Mouse (Mus musculus) liver, embryonic 14.5 days (tissue): Measurements from ENCODE around the gene Trip12. TPM values are rescaled to one million over a fixed set of nuclear protein-coding genes. Genes with fewer than 3 reads are reported as not detected.

ENCODE experiments used
- ATAC-seq: fragments of 200-750 bp; cut with Nextera tagmentation; 2 replicates; pipeline ENCODE4 v1.8.0; 2017; ENCODE audit warnings: moderate number of reproducible peaks, mild to moderate bottlenecking, moderate library complexity; ENCODE audit not compliant: insufficient read depth
- DNase-seq, 3 experiments: peaks; one replicate each; pipeline ENCODE4 v3.0.0-alpha.2; 2012 to 2013; ENCODE audit warnings: low read depth in 3 of 3, low spot score in 3 of 3
- H3K27ac ChIP-seq: fragments of 300-500 bp; sonication (generic); 2 replicates; pipeline ENCODE4 v1.5.1; 2014; ENCODE audit warnings: moderate library complexity, mild to moderate bottlenecking, control low read depth, inconsistent platforms
- H3K27me3 ChIP-seq: fragments of 300-500 bp; sonication (generic); 2 replicates; pipeline ENCODE4 v1.6.1; 2014; ENCODE audit warnings: mild to moderate bottlenecking, low read length, moderate library complexity; ENCODE audit not compliant: control insufficient read depth, insufficient read depth
- H3K36me3 ChIP-seq: fragments of 300-500 bp; sonication (generic); replicated peaks from 2 replicates; pipeline ENCODE4 v1.6.1; 2014; ENCODE audit warnings: low read depth; ENCODE audit not compliant: control insufficient read depth, insufficient read depth
- H3K4me1 ChIP-seq, 2 experiments: fragments of 200-500 bp in 1 of 2; fragments of 300-500 bp in 1 of 2; sonication (generic) in 1 of 2; replicated peaks; 2 replicates each; pipeline ENCODE4 v1.6.1; 2012 to 2014; ENCODE audit warnings: antibody characterized with exemption in 1 of 2, inconsistent platforms in 1 of 2, low read length in 1 of 2; ENCODE audit not compliant: control insufficient read depth in 2 of 2, insufficient read depth in 2 of 2
- H3K4me2 ChIP-seq: fragments of 300-500 bp; sonication (generic); 2 replicates; pipeline ENCODE4 v1.6.1; 2014; ENCODE audit warnings: low read depth, mild to moderate bottlenecking, control low read depth, moderate library complexity
- H3K4me3 ChIP-seq, 2 experiments: fragments of 200-500 bp in 1 of 2; fragments of 300-500 bp in 1 of 2; sonication (generic) in 1 of 2; 2 replicates each; pipeline ENCODE4 v1.5.1; 2012 to 2014; ENCODE audit warnings: low read depth in 2 of 2, low read length in 2 of 2, mild to moderate bottlenecking in 2 of 2, control low read depth in 1 of 2, inconsistent platforms in 1 of 2, moderate library complexity in 1 of 2; ENCODE audit not compliant: insufficient read depth in 1 of 2
- H3K9ac ChIP-seq: fragments of 300-500 bp; sonication (generic); replicated peaks from 2 replicates; pipeline ENCODE4 v1.6.1; 2014; ENCODE audit warnings: mild to moderate bottlenecking, control low read depth, moderate library complexity
- H3K9me3 ChIP-seq: fragments of 300-500 bp; sonication (generic); 2 replicates; pipeline ENCODE4 v1.6.1; 2016; ENCODE audit warnings: low read length, mixed read lengths; ENCODE audit not compliant: control insufficient read depth
- CTCF ChIP-seq: IDR thresholded peaks from 2 replicates; pipeline ENCODE4 v1.5.1; 2016; ENCODE audit warnings: antibody characterized with exemption, low read depth, control low read depth
- EP300 ChIP-seq: IDR thresholded peaks from 2 replicates; pipeline ENCODE4 v1.6.1; 2016; ENCODE audit warnings: antibody characterized with exemption, low read depth
- WGBS: fragments of 180-500 bp; shearing (Covaris S2); extraction: QIAGEN DNeasy Blood & Tissue Kit; methylation state at CpG from one replicate; pipeline ENCODE4 v1.1.7; 2014; ENCODE audit not compliant: insufficient replicate concordance; 5-methylcytosine and 5-hydroxymethylcytosine counted together
- polyA plus RNA-seq, 2 experiments: library from polyadenylated mRNA; depleted of rRNA in 1 of 2; stranded (reverse) in 1 of 2; unstranded in 1 of 2; fragments of >200 nt; fragmentation: Nextera tagmentation in 1 of 2; extraction: Ambion mirVana in 1 of 2; gene quantifications; 2 replicates each; pipeline versions ENCODE4 v1.2.1 to v1.2.3; 2012 to 2014

Trip12 gene
- polyA plus RNA-seq, 2 experiments, result 27.9 to 34.5 TPM

GRCm38 (mm10) chr1:84861255-84861630 lies 20.9 kb upstream of the Trip12 start:
- WGBS, result 64% methylated on average over 1 of the region's 1 CpGs
- H3K4me2 ChIP-seq, result peak overlapping the region; percentile 1; the same call in 1 of the 2 replicates
- no peak for TF ChIP-seq CTCF
- no peak for TF ChIP-seq EP300
- no peak overlapping the region for H3K27ac ChIP-seq
- H3K9me3 ChIP-seq, result no peaks in the 10 kb centered on the region
- no peaks in the 10 kb centered on the region for H3K36me3 ChIP-seq
- no peak overlapping the region for H3K9ac ChIP-seq
- peaks cover 15 to 18% of the 10 kb centered on the region in 2 experiments for H3K4me1 ChIP-seq
- DNase-seq (no peak), ATAC-seq (no peak)
- no peaks in the 10 kb centered on the region for H3K27me3 ChIP-seq
- H3K4me3 ChIP-seq, result no peak overlapping the region

GRCm38 (mm10) chr1:84860360-84861254 lies 20.3 kb upstream of the Trip12 start:
- H3K36me3 ChIP-seq, result no peaks in the 10 kb centered on the region
- H3K4me2 ChIP-seq, result peak overlapping the region; percentile 29
- peaks cover 15 to 18% of the 10 kb centered on the region in 2 experiments for H3K4me1 ChIP-seq
- WGBS, result 49% methylated on average over 10 of the region's 10 CpGs
- H3K4me3 ChIP-seq, result no peak overlapping the region
- peak; percentile 75 for ATAC-seq
- H3K27me3 ChIP-seq, result no peaks in the 10 kb centered on the region
- H3K27ac ChIP-seq, result no peak overlapping the region
- H3K9me3 ChIP-seq, result no peaks in the 10 kb centered on the region
- H3K9ac ChIP-seq, result no peak overlapping the region
- TF ChIP-seq EP300, result no peak
- TF ChIP-seq CTCF, result no peak
- DNase-seq, result no peak

GRCm38 (mm10) chr1:84859597-84859996 lies 19.3 kb upstream of the Trip12 start:
- Histone ChIP-seq H3K4me3 (no peak overlapping the region), H3K27me3 (no peaks in the 10 kb centered on the region), H3K4me2 (no peak overlapping the region), H3K9ac (no peak overlapping the region), H3K9me3 (no peaks in the 10 kb centered on the region), H3K4me1 (peaks cover 15 to 17% of the 10 kb centered on the region in 2 experiments), H3K27ac (no peak overlapping the region), H3K36me3 (no peaks in the 10 kb centered on the region)
- 66% methylated on average over 6 of the region's 6 CpGs for WGBS
- DNase-seq (no peak), ATAC-seq (no peak)
- TF ChIP-seq CTCF, result no peak
- no peak for TF ChIP-seq EP300

- Histone ChIP-seq H3K4me2 (no peak overlapping the region), H3K27ac (no peak overlapping the region), H3K9ac (no peak overlapping the region), H3K4me3 (no peak overlapping the region), H3K9me3 (no peaks in the 10 kb centered on the region), H3K27me3 (no peaks in the 10 kb centered on the region), H3K36me3 (no peaks in the 10 kb centered on the region), H3K4me1 (peaks cover 25 to 35% of the 10 kb centered on the region in 2 experiments)
- DNase-seq (no peak), ATAC-seq (no peak)
- TF ChIP-seq CTCF, result no peak
- TF ChIP-seq EP300, result no peak
- WGBS, result 78% methylated on average over 2 of the region's 2 CpGs
Observed at GRCm38 (mm10) chr1:84855756-84856155, 15.4 kb upstream of the Trip12 start.

GRCm38 (mm10) chr1:84854966-84855365 lies 14.7 kb upstream of the Trip12 start:
- no peak overlapping the region for H3K9ac ChIP-seq
- no peak overlapping the region for H3K4me3 ChIP-seq
- H3K4me2 ChIP-seq, result no peak overlapping the region
- no peaks in the 10 kb centered on the region for H3K9me3 ChIP-seq
- DNase-seq (no peak), ATAC-seq (no peak)
- no peaks in the 10 kb centered on the region for H3K27me3 ChIP-seq
- WGBS, result 72% methylated on average over 2 of the region's 2 CpGs
- no peak overlapping the region for H3K27ac ChIP-seq
- H3K4me1 ChIP-seq, result peaks cover 19 to 31% of the 10 kb centered on the region in 2 experiments
- no peak for TF ChIP-seq CTCF
- TF ChIP-seq EP300, result no peak
- H3K36me3 ChIP-seq, result no peaks in the 10 kb centered on the region
